Mouse (Mus musculus) ES-Bruce4 (cell line): ENCODE measurements around the gene Gm45623. TPM values are rescaled to one million over a fixed set of nuclear protein-coding genes. Genes with fewer than 3 reads are reported as not detected.

Source experiments
- H3K27ac ChIP-seq: 2 replicates; pipeline ENCODE4 v1.5.1; 2012; ENCODE audit warnings: low read length, inconsistent platforms; ENCODE audit not compliant: insufficient read depth
- H3K27me3 ChIP-seq: 2 replicates; pipeline ENCODE4 v1.6.1; 2012; ENCODE audit warnings: mild to moderate bottlenecking, low read length, inconsistent platforms; ENCODE audit not compliant: control insufficient read depth, poor library complexity, insufficient read depth, severe bottlenecking
- H3K36me3 ChIP-seq: 2 replicates; pipeline ENCODE4 v1.6.1; 2012; ENCODE audit warnings: inconsistent platforms, mild to moderate bottlenecking, low read length, moderate library complexity; ENCODE audit not compliant: control insufficient read depth, poor library complexity, insufficient read depth, severe bottlenecking
- H3K4me1 ChIP-seq: one replicate; pipeline ENCODE4 v1.8.1; 2011; ENCODE audit warnings: low read length; ENCODE audit not compliant: control insufficient read depth, insufficient read depth
- H3K4me3 ChIP-seq: 2 replicates; pipeline ENCODE4 v1.5.1; 2011; ENCODE audit warnings: low read depth, mild to moderate bottlenecking, low read length
- H3K9ac ChIP-seq: 2 replicates; pipeline ENCODE4 v1.6.1; 2012; ENCODE audit warnings: low read depth, mild to moderate bottlenecking, inconsistent platforms; ENCODE audit not compliant: poor library complexity, severe bottlenecking
- H3K9me3 ChIP-seq: replicated peaks from 2 replicates; pipeline ENCODE4 v1.6.1; 2012; ENCODE audit warnings: mild to moderate bottlenecking, low read length, inconsistent platforms; ENCODE audit not compliant: control insufficient read depth, poor library complexity, insufficient read depth, severe bottlenecking
- CTCF ChIP-seq: IDR thresholded peaks from one replicate; pipeline ENCODE4 v1.8.1; 2011; ENCODE audit warnings: low read depth, low read length
- EP300 ChIP-seq: IDR thresholded peaks from 2 replicates; pipeline ENCODE4 v1.6.1; 2011; ENCODE audit warnings: low read depth, low read length; ENCODE audit not compliant: insufficient read depth
- POLR2A ChIP-seq: IDR thresholded peaks from one replicate; pipeline ENCODE4 v1.8.1; 2011; ENCODE audit warnings: low read length; ENCODE audit not compliant: insufficient read depth
- polyA plus RNA-seq: library from polyadenylated mRNA; stranded (reverse); fragments of >200 nt; gene quantifications from 2 replicates; pipeline ENCODE4 v1.2.4, GENCODE M21; 2011; ENCODE audit warnings: low read depth; ENCODE audit not compliant: missing spikeins, insufficient read depth, insufficient read length

The Gm45623 gene
- polyA plus RNA-seq, 1 experiment: not detected

- Histone ChIP-seq H3K27ac (no peak overlapping the region), H3K4me1 (no peaks in the 10 kb centered on the region), H3K36me3 (no peaks in the 10 kb centered on the region), H3K9ac (no peak overlapping the region), H3K9me3 (no peaks in the 10 kb centered on the region), H3K27me3 (no peaks in the 10 kb centered on the region), H3K4me3 (no peak overlapping the region)
- TF ChIP-seq POLR2A: no peak
- TF ChIP-seq EP300: no peak
- TF ChIP-seq CTCF: no peak
Measured at GRCm38 (mm10) chr13:56782621-56783020, 29.0 kb upstream of the Gm45623 start.

GRCm38 (mm10) chr13:56781697-56782096, 28.1 kb upstream of the Gm45623 start:
- Histone ChIP-seq H3K9me3 (no peaks in the 10 kb centered on the region), H3K36me3 (no peaks in the 10 kb centered on the region), H3K9ac (no peak overlapping the region), H3K27ac (no peak overlapping the region), H3K4me1 (no peaks in the 10 kb centered on the region), H3K4me3 (no peak overlapping the region), H3K27me3 (no peaks in the 10 kb centered on the region)
- TF ChIP-seq POLR2A: no peak

GRCm38 (mm10) chr13:56780746-56781469, 27.3 kb upstream of the Gm45623 start:
- Histone ChIP-seq H3K9me3 (no peaks in the 10 kb centered on the region), H3K27ac (no peak overlapping the region), H3K27me3 (no peaks in the 10 kb centered on the region), H3K9ac (no peak overlapping the region), H3K4me1 (no peaks in the 10 kb centered on the region), H3K4me3 (no peak overlapping the region), H3K36me3 (no peaks in the 10 kb centered on the region)
- TF ChIP-seq CTCF (no peak), EP300 (no peak), POLR2A (no peak)

- no peak overlapping the region for H3K27ac ChIP-seq
- no peaks in the 10 kb centered on the region for H3K4me1 ChIP-seq
- H3K4me3 ChIP-seq: no peak overlapping the region
- no peaks in the 10 kb centered on the region for H3K9me3 ChIP-seq
- no peaks in the 10 kb centered on the region for H3K36me3 ChIP-seq
- H3K27me3 ChIP-seq: no peaks in the 10 kb centered on the region
- H3K9ac ChIP-seq: no peak overlapping the region
- TF ChIP-seq CTCF: no peak
- TF ChIP-seq EP300: no peak
- TF ChIP-seq POLR2A: no peak
Measured at GRCm38 (mm10) chr13:56774304-56774703, 20.7 kb upstream of the Gm45623 start.

GRCm38 (mm10) chr13:56773262-56773870, 19.7 kb upstream of the Gm45623 start:
- TF ChIP-seq POLR2A (no peak), EP300 (no peak), CTCF (no peak)
- Histone ChIP-seq H3K9me3 (no peaks in the 10 kb centered on the region), H3K9ac (no peak overlapping the region), H3K4me3 (no peak overlapping the region), H3K27me3 (no peaks in the 10 kb centered on the region), H3K36me3 (no peaks in the 10 kb centered on the region), H3K27ac (no peak overlapping the region), H3K4me1 (no peaks in the 10 kb centered on the region)

- no peaks in the 10 kb centered on the region for H3K9me3 ChIP-seq
- H3K36me3 ChIP-seq: no peaks in the 10 kb centered on the region
- H3K27ac ChIP-seq: no peak overlapping the region
- H3K9ac ChIP-seq: no peak overlapping the region
- H3K4me1 ChIP-seq: no peaks in the 10 kb centered on the region
- H3K4me3 ChIP-seq: no peak overlapping the region
- TF ChIP-seq CTCF: no peak
- no peak for TF ChIP-seq EP300
- TF ChIP-seq POLR2A: no peak
- H3K27me3 ChIP-seq: no peaks in the 10 kb centered on the region
Measured at GRCm38 (mm10) chr13:56772592-56772991, 19.0 kb upstream of the Gm45623 start.
